Mouse (Mus musculus) small intestine, adult 2 months (tissue): ENCODE measurements around the gene Ctse. TPM values are rescaled to one million over a fixed set of nuclear protein-coding genes. Genes with fewer than 3 reads are reported as not detected.

Source experiments
- H3K27ac ChIP-seq: fragments of 200-500 bp; 2 replicates; pipeline ENCODE4 v1.5.1; 2012; ENCODE audit warnings: low read depth, low read length, control low read depth, inconsistent platforms; ENCODE audit not compliant: insufficient read depth
- H3K27me3 ChIP-seq: fragments of 200-500 bp; 2 replicates; pipeline ENCODE4 v1.6.1; 2012; ENCODE audit warnings: mild to moderate bottlenecking, moderate library complexity, low read length, inconsistent platforms; ENCODE audit not compliant: control insufficient read depth, insufficient read depth
- H3K36me3 ChIP-seq: fragments of 200-500 bp; 2 replicates; pipeline ENCODE4 v1.6.1; 2012; ENCODE audit warnings: mild to moderate bottlenecking, low read length, control low read depth, inconsistent platforms; ENCODE audit not compliant: control insufficient read depth, insufficient read depth
- H3K4me1 ChIP-seq: fragments of 200-500 bp; 2 replicates; pipeline ENCODE4 v1.6.1; 2012; ENCODE audit warnings: low read length, inconsistent platforms, mixed read lengths; ENCODE audit not compliant: control insufficient read depth, insufficient read depth, insufficient read length
- H3K4me3 ChIP-seq: fragments of 200-500 bp; 2 replicates; pipeline ENCODE4 v1.5.1; 2012; ENCODE audit warnings: low read depth, mild to moderate bottlenecking, control low read depth, inconsistent platforms, low read length, moderate library complexity
- CTCF ChIP-seq: fragments of 200-500 bp; IDR thresholded peaks from 2 replicates; pipeline ENCODE4 v1.5.1; 2012; ENCODE audit warnings: low read depth, mild to moderate bottlenecking, control low read depth, inconsistent platforms, low read length, moderate library complexity, mixed read lengths; ENCODE audit not compliant: insufficient replicate concordance, insufficient read length; ENCODE audit errors: extremely low read depth
- POLR2A ChIP-seq: fragments of 200-500 bp; IDR thresholded peaks from 2 replicates; pipeline ENCODE4 v1.6.1; 2012; ENCODE audit warnings: low read depth, mild to moderate bottlenecking, control low read depth, inconsistent platforms, low read length, moderate library complexity
- WGBS: fragments of 180-500 bp; shearing (Covaris S2); methylation state at CpG from one replicate; pipeline ENCODE4 v1.1.7; 2018; 5-methylcytosine and 5-hydroxymethylcytosine counted together
- polyA plus RNA-seq: library from polyadenylated mRNA; depleted of rRNA; stranded (reverse); fragments of >200 nt; gene quantifications from 2 replicates; pipeline ENCODE4 v1.2.3, GENCODE M21; 2012

The Ctse gene
- polyA plus RNA-seq, 1 experiment: 4.2 TPM

GRCm38 (mm10) chr1:131634495-131634894, 3.6 kb upstream of the Ctse start:
- no peaks in the 10 kb centered on the region for H3K4me1 ChIP-seq
- H3K4me3 ChIP-seq: no peak overlapping the region
- H3K27me3 ChIP-seq: no peaks in the 10 kb centered on the region
- no peaks in the 10 kb centered on the region for H3K36me3 ChIP-seq
- TF ChIP-seq POLR2A (no peak), CTCF (no peak)
- no peak overlapping the region for H3K27ac ChIP-seq

- no peak for TF ChIP-seq CTCF
- TF ChIP-seq POLR2A: no peak
- Histone ChIP-seq H3K4me3 (peak overlapping the region; percentile 12; the same call in 1 of the 2 replicates), H3K4me1 (no peaks in the 10 kb centered on the region), H3K27me3 (no peaks in the 10 kb centered on the region), H3K36me3 (no peaks in the 10 kb centered on the region), H3K27ac (0 out of 2 replicates have a peak overlapping the region, but pooled peaks have one; percentile 10)
- WGBS: 42% methylated on average over 9 of the region's 9 CpGs
Observed at GRCm38 (mm10) chr1:131638541-131639421, 675 bp downstream of the Ctse start.

DNA sequence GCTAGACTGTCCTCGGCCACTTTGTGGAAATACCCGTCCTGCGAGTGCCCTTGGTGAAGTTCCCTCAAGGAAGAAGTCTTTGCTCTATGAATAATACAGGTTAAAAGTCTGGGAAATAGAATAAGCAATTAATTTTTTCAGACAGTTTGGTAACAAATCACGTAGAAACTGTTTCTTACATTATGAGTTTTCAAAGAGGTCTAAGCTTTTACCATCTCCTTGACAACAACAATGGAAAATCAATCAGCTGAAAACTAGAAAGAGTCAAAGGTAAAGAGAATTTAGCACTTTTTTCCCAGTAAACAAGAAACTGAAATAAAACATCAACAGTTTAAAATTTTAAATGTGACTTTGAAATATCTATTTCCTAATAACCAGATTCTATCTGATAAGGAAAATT, 2.0 kb downstream of the Ctse start:
- Histone ChIP-seq H3K36me3 (no peaks in the 10 kb centered on the region), H3K27me3 (no peaks in the 10 kb centered on the region), H3K27ac (no peak overlapping the region), H3K4me3 (no peak overlapping the region), H3K4me1 (no peaks in the 10 kb centered on the region)
- WGBS: 75% methylated on average over 4 of the region's 4 CpGs
- TF ChIP-seq CTCF (no peak), POLR2A (no peak)

DNA sequence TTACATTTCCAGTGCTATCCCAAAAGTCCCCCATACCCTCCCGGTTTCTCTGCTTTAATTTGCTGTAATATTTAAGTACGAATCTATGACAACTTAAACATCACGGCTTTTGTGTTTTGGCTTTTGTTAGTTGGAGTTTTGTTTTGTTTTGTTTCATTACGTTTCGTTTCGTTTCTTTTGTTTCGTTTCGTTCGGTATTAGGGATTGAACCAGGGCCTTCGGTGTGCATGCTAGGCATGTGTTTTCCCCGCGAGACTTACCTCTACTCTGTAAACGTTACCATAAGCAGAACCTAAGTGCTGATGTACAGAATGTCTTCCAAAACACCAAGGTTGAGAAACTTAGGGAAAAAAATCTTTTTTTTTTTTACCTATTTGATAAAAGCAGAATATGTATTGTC, 3.5 kb downstream of the Ctse start:
- H3K27me3 ChIP-seq: no peaks in the 10 kb centered on the region
- TF ChIP-seq POLR2A (no peak), CTCF (no peak)
- no peaks in the 10 kb centered on the region for H3K4me1 ChIP-seq
- H3K4me3 ChIP-seq: no peak overlapping the region
- 92% methylated on average over 13 of the region's 13 CpGs for WGBS
- H3K27ac ChIP-seq: no peak overlapping the region
- no peaks in the 10 kb centered on the region for H3K36me3 ChIP-seq

GRCm38 (mm10) chr1:131642251-131642650, 4.1 kb downstream of the Ctse start:
- no peak for TF ChIP-seq CTCF
- TF ChIP-seq POLR2A: no peak
- H3K4me3 ChIP-seq: no peak overlapping the region
- H3K27ac ChIP-seq: no peak overlapping the region

DNA sequence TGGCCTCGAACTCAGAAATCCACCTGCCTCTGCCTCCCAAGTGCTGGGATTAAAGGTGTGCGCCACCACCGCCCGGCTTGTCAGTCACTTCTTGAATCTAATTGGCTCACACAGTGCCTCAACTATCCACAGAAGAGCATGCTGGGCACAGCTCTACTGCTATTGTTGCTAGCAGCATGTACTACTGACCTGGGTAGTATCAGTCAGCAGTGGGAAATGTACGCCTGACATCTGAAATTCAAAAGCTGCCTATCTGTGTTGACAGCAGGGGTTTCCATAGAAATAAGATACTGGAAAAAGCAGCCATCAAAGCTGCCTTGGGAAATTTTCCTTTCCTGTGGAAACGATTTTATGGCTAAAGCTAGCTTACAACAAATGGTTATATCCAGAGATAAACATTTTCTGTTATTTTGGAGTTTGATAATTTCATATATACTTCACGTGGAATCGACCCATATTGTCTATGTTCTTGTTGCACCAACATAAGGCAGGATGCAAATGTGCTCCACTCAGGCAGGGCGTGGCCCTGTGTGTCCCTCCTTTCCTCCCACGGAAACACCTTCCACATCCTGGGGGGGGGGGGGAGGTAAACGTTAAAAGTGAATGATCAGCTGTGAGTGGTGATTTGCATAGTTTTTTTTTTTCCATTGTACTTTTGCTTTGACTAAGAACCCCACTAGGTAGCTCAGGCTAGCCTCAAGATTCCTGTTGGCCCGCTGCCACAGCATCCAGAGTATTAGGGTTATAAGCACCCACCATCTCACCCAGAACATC, 14.8 kb downstream of the Ctse start:
- H3K27ac ChIP-seq: no peak overlapping the region
- WGBS: 67% methylated on average over 12 of the region's 12 CpGs
- no peak for TF ChIP-seq POLR2A
- no peak for TF ChIP-seq CTCF
- no peaks in the 10 kb centered on the region for H3K27me3 ChIP-seq
- no peaks in the 10 kb centered on the region for H3K4me1 ChIP-seq
- H3K4me3 ChIP-seq: no peak overlapping the region
- H3K36me3 ChIP-seq: no peaks in the 10 kb centered on the region

More at GRCm38 (mm10) chr1:131642251-131642650, 4.1 kb downstream of the Ctse start:
- Histone ChIP-seq H3K4me1 (no peaks in the 10 kb centered on the region), H3K36me3 (no peaks in the 10 kb centered on the region), H3K27me3 (no peaks in the 10 kb centered on the region)
- whole genome bisulfite sequencing: 72% methylated on average over 2 of the region's 2 CpGs

GRCm38 (mm10) chr1:131655601-131656000, 17.5 kb downstream of the Ctse start:
- no peak overlapping the region for H3K27ac ChIP-seq
- TF ChIP-seq POLR2A: no peak
- no peak for TF ChIP-seq CTCF
- H3K4me3 ChIP-seq: no peak overlapping the region
- no peaks in the 10 kb centered on the region for H3K36me3 ChIP-seq
- WGBS: 52% methylated on average over 6 of the region's 6 CpGs
- H3K4me1 ChIP-seq: no peaks in the 10 kb centered on the region
- H3K27me3 ChIP-seq: no peaks in the 10 kb centered on the region
